Mouse (Mus musculus) 3T3-L1 (cell line): ENCODE results near the gene Spsb4.

Experiments
- DNase-seq: peaks from one replicate; pipeline ENCODE4 v3.0.0-alpha.2; 2015; ENCODE audit warnings: low read depth, low spot score

Spsb4 gene

GRCm38 (mm10) chr9:96904360-96905355, 114.0 kb downstream of the Spsb4 start:
- DNase-seq, result no peak

GRCm38 (mm10) chr9:96899717-96900116, 118.9 kb downstream of the Spsb4 start:
- no peak for DNase-seq

- peak; percentile 52 for DNase-seq
Measured at GRCm38 (mm10) chr9:96899004-96899403, 119.6 kb downstream of the Spsb4 start.

GRCm38 (mm10) chr9:96896690-96897089, 122.0 kb downstream of the Spsb4 start:
- no peak for DNase-seq

- DNase-seq, result no peak
Measured at GRCm38 (mm10) chr9:96893582-96893981, 125.1 kb downstream of the Spsb4 start.
